Mouse (Mus musculus) MN1 (cell line): Measurements from ENCODE around the gene Gbp9.
"Not testable (repeated sequence)": the region's sequence is repeated elsewhere in the genome, so short reads cannot be mapped to it uniquely, and the experiment has no call there.

Source experiments
- DNase-seq: peaks from one replicate; pipeline ENCODE4 v3.0.0-alpha.2; 2016; ENCODE audit warnings: low spot score

Gene Gbp9

GRCm38 (mm10) chr5:105139409-105140088 lies at the start of gene Gbp9, which contains the start of the genes Gbp8 and Gbp4:
Gene Gbp9, minus strand, starts transcription at chr5:105139539.
Gene Gbp8, minus strand, starts transcription at chr5:105139540.
Gene Gbp4, minus strand, starts transcription at chr5:105139586.
- not testable (repeated sequence) for DNase-seq

- no peak for DNase-seq
Observed at GRCm38 (mm10) chr5:105181446-105181845, 42.1 kb upstream of the Gbp9 start.

- no peak for DNase-seq
Observed at GRCm38 (mm10) chr5:105156582-105156981, 17.2 kb upstream of the Gbp9 start.

- no peak for DNase-seq
Observed at GRCm38 (mm10) chr5:105154049-105154448, 14.7 kb upstream of the Gbp9 start.

- not testable (repeated sequence) for DNase-seq
Observed at GRCm38 (mm10) chr5:105148062-105148461, 8.7 kb upstream of the Gbp9 start.

- no peak for DNase-seq
Observed at GRCm38 (mm10) chr5:105146447-105146846, 7.1 kb upstream of the Gbp9 start.

- not testable (repeated sequence) for DNase-seq
Observed at GRCm38 (mm10) chr5:105145731-105146130, 6.4 kb upstream of the Gbp9 start.

GRCm38 (mm10) chr5:105140089-105140810 lies 911 bp upstream of the Gbp9 start:
- DNase-seq, result not testable (repeated sequence)

GRCm38 (mm10) chr5:105138906-105139305 lies 433 bp downstream of the Gbp9 start:
- no peak for DNase-seq

GRCm38 (mm10) chr5:105136706-105137304 lies 2.5 kb downstream of the Gbp9 start:
- DNase-seq, result not testable (repeated sequence)

- not testable (repeated sequence) for DNase-seq
Observed at GRCm38 (mm10) chr5:105121731-105122130, 17.6 kb downstream of the Gbp9 start.

GRCm38 (mm10) chr5:105115740-105116139 lies 23.6 kb downstream of the Gbp9 start:
- no peak for DNase-seq

GRCm38 (mm10) chr5:105114696-105115095 lies 24.6 kb downstream of the Gbp9 start:
- no peak for DNase-seq

GRCm38 (mm10) chr5:105113656-105114055 lies 25.7 kb downstream of the Gbp9 start:
- DNase-seq, result no peak

GRCm38 (mm10) chr5:105110271-105110852 lies 29.0 kb downstream of the Gbp9 start:
- not testable (repeated sequence) for DNase-seq

GRCm38 (mm10) chr5:105109775-105110174 lies 29.6 kb downstream of the Gbp9 start:
- DNase-seq, result not testable (repeated sequence)

- not testable (repeated sequence) for DNase-seq
Observed at GRCm38 (mm10) chr5:105105689-105106088, 33.6 kb downstream of the Gbp9 start.

- DNase-seq, result no peak
Observed at GRCm38 (mm10) chr5:105081900-105082299, 57.4 kb downstream of the Gbp9 start.

GRCm38 (mm10) chr5:105068356-105068755 lies 71.0 kb downstream of the Gbp9 start:
- not testable (repeated sequence) for DNase-seq

- DNase-seq, result not testable (repeated sequence)
Observed at GRCm38 (mm10) chr5:105064443-105064842, 74.9 kb downstream of the Gbp9 start.

- no peak for DNase-seq
Observed at GRCm38 (mm10) chr5:105063321-105063720, 76.0 kb downstream of the Gbp9 start.

- DNase-seq, result not testable (repeated sequence)
Observed at GRCm38 (mm10) chr5:105062403-105062802, 76.9 kb downstream of the Gbp9 start.
